Mouse (Mus musculus) embryonic facial prominence, embryonic 11.5 days (tissue): ENCODE data around the gene Phb2. TPM values are rescaled to one million over a fixed set of nuclear protein-coding genes. Genes with fewer than 3 reads are reported as not detected.
"Not testable (repeated sequence)": the region's sequence is repeated elsewhere in the genome, so short reads cannot be mapped to it uniquely, and the experiment has no call there.

Source experiments
- ATAC-seq: fragments of 200-750 bp; cut with Nextera tagmentation; replicated peaks from 2 replicates; pipeline ENCODE4 v1.8.0; 2017; ENCODE audit warnings: low read depth; ENCODE audit not compliant: insufficient number of reproducible peaks, low FRiP score, low TSS enrichment
- DNase-seq: peaks from one replicate; pipeline ENCODE4 v3.0.0-alpha.2; 2015; ENCODE audit warnings: low spot score
- H3K27ac ChIP-seq: fragments of 300-500 bp; sonication (generic); replicated peaks from 2 replicates; pipeline ENCODE4 v1.5.1; 2014; ENCODE audit warnings: mild to moderate bottlenecking, low read depth, low read length, control low read depth
- H3K27me3 ChIP-seq: fragments of 300-500 bp; sonication (generic); 2 replicates; pipeline ENCODE4 v1.6.1; 2014; ENCODE audit warnings: mild to moderate bottlenecking, low read length, moderate library complexity, mixed read lengths; ENCODE audit not compliant: control insufficient read depth, insufficient read depth
- H3K36me3 ChIP-seq: fragments of 300-500 bp; sonication (generic); replicated peaks from 2 replicates; pipeline ENCODE4 v1.6.1; 2014; ENCODE audit warnings: low read depth, mild to moderate bottlenecking, low read length, moderate library complexity, mixed read lengths; ENCODE audit not compliant: control insufficient read depth, insufficient read depth
- H3K4me1 ChIP-seq: fragments of 300-500 bp; sonication (generic); 2 replicates; pipeline ENCODE4 v1.6.1; 2014; ENCODE audit warnings: low read length, mixed read lengths; ENCODE audit not compliant: control insufficient read depth, insufficient read depth
- H3K4me2 ChIP-seq: fragments of 300-500 bp; sonication (generic); 2 replicates; pipeline ENCODE4 v1.6.1; 2014; ENCODE audit warnings: low read depth, mild to moderate bottlenecking, control low read depth, low read length, moderate library complexity
- H3K4me3 ChIP-seq: fragments of 300-500 bp; sonication (generic); 2 replicates; pipeline ENCODE4 v1.5.1; 2014; ENCODE audit warnings: low read depth, low read length, control low read depth
- H3K9ac ChIP-seq: fragments of 300-500 bp; sonication (generic); replicated peaks from 2 replicates; pipeline ENCODE4 v1.6.1; 2014; ENCODE audit warnings: mild to moderate bottlenecking, control low read depth, low read length
- H3K9me3 ChIP-seq: fragments of 300-500 bp; sonication (generic); replicated peaks from 2 replicates; pipeline ENCODE4 v1.6.1; 2016; ENCODE audit warnings: mild to moderate bottlenecking, low read length, inconsistent platforms, mixed read lengths; ENCODE audit not compliant: control insufficient read depth
- WGBS: fragments of 180-500 bp; shearing (Covaris S2); extraction: QIAGEN DNeasy Blood & Tissue Kit; methylation state at CpG from one replicate; pipeline ENCODE4 v1.1.7; 2014; 5-methylcytosine and 5-hydroxymethylcytosine counted together
- polyA plus RNA-seq: library from polyadenylated mRNA; unstranded; fragments of >200 nt; fragmentation: Nextera tagmentation; extraction: Ambion mirVana; gene quantifications from 2 replicates; pipeline ENCODE4 v1.2.1, GENCODE M21; 2014

Phb2 gene
- polyA plus RNA-seq, 1 experiment from 2014 or later = 375 TPM

- ATAC-seq (no peak), DNase-seq (no peak)
- 93% methylated on average over 12 of the region's 12 CpGs for WGBS
- Histone ChIP-seq H3K4me2 (no peak overlapping the region), H3K4me1 (no peaks in the 10 kb centered on the region), H3K9ac (no peak overlapping the region), H3K27me3 (no peaks in the 10 kb centered on the region), H3K4me3 (no peak overlapping the region), H3K36me3 (no peaks in the 10 kb centered on the region), H3K9me3 (no peaks in the 10 kb centered on the region), H3K27ac (no peak overlapping the region)
Observed at GRCm38 (mm10) chr6:124685606-124686386, 26.3 kb upstream of the Phb2 start.

DNA sequence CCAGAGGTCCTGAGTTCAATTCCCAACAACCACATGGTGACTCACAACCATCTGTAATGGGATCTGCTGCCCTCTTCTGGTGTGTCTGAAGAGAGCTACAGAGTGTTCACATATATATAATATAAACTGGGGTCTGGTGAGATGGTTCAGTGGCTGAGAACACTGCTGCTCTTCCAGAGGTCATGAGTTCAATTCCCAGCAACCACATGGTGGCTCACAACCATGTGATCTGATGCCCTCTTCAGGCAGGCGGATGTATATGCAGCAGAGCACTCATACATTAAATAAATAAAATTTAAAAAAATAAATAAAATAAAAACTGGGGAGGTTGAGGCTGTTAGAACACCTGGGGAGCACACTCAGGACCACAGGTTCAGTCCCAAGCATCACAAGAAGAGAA lies 25.5 kb upstream of the Phb2 start:
- H3K4me3 ChIP-seq, H3K36me3 ChIP-seq, DNase-seq, H3K4me2 ChIP-seq, H3K4me1 ChIP-seq, H3K27ac ChIP-seq, ATAC-seq, H3K9me3 ChIP-seq, H3K9ac ChIP-seq, H3K27me3 ChIP-seq: not testable (repeated sequence)
- 83% methylated on average over 1 of the region's 1 CpGs for WGBS

DNA sequence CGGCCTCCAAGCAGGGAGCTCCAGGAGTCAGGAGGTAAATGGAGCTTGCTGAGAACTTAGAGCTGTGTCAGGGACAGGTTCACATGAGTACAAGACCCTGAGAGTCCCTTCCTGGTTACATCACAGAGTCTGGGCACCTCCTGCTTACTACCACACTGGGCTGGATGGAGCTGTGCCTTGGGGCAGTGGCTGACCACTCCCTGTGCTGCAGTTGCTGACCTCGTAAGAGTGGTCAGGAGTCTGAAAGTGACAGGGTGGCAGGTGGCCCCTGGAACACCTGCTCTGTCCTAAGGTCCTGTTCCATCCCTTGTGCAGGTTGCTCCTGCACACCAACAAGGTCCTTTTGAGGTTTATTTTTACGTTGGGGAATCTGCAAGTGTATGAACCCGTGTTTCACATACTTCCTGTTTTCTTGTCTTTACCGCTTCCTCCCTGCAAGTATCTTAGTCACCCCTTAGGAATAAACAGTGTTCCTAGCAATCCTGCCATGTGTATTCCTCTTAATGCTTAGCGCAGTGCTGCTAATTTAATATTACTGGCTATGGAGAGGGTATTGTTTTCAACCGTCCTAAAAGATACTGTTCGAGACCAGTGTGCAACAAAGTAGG lies 23.9 kb upstream of the Phb2 start:
- Histone ChIP-seq H3K36me3 (no peaks in the 10 kb centered on the region), H3K9me3 (no peaks in the 10 kb centered on the region), H3K4me2 (no peak overlapping the region), H3K27me3 (no peaks in the 10 kb centered on the region), H3K4me3 (no peak overlapping the region), H3K4me1 (no peaks in the 10 kb centered on the region), H3K27ac (no peak overlapping the region), H3K9ac (no peak overlapping the region)
- 78% methylated on average over 8 of the region's 8 CpGs for WGBS
- ATAC-seq = no peak
- no peak for DNase-seq

GRCm38 (mm10) chr6:124689011-124689410 lies 23.1 kb upstream of the Phb2 start:
- no peaks in the 10 kb centered on the region for H3K27me3 ChIP-seq
- no peak for DNase-seq
- H3K4me2 ChIP-seq = no peak overlapping the region
- H3K9ac ChIP-seq = no peak overlapping the region
- no peak overlapping the region for H3K4me3 ChIP-seq
- no peaks in the 10 kb centered on the region for H3K4me1 ChIP-seq
- H3K9me3 ChIP-seq = no peaks in the 10 kb centered on the region
- WGBS = 96% methylated on average over 3 of the region's 3 CpGs
- no peak overlapping the region for H3K27ac ChIP-seq
- no peak for ATAC-seq
- no peaks in the 10 kb centered on the region for H3K36me3 ChIP-seq

DNA sequence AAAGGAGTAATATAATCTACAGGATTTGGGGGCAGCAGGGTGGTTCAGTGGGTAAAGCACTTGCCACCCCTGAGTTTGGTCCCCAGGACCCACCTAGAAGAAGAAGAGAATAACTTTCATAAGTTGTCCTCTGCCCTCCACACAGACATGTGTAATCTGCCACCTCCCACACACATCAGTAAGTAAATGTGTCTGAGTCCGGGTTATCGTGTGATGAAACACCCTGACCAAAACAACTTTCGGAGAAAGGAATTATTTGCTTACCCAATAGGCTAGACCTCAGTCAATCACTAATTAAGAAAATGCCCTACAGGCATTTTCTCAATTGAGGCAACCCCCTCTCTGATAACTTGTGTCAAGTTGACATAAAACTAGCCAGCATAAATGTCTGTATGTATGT lies 21.6 kb upstream of the Phb2 start:
- DNase-seq (no peak), ATAC-seq (no peak)
- no peaks in the 10 kb centered on the region for H3K36me3 ChIP-seq
- no peak overlapping the region for H3K4me3 ChIP-seq
- H3K9ac ChIP-seq = no peak overlapping the region
- no peak overlapping the region for H3K27ac ChIP-seq
- no peak overlapping the region for H3K4me2 ChIP-seq
- 90% methylated on average over 3 of the region's 3 CpGs for WGBS
- H3K4me1 ChIP-seq = no peaks in the 10 kb centered on the region
- no peaks in the 10 kb centered on the region for H3K9me3 ChIP-seq
- no peaks in the 10 kb centered on the region for H3K27me3 ChIP-seq

- Histone ChIP-seq H3K4me1 (no peaks in the 10 kb centered on the region), H3K4me3 (no peak overlapping the region), H3K4me2 (no peak overlapping the region), H3K9ac (no peak overlapping the region), H3K9me3 (no peaks in the 10 kb centered on the region), H3K27ac (no peak overlapping the region), H3K27me3 (no peaks in the 10 kb centered on the region), H3K36me3 (no peaks in the 10 kb centered on the region)
- WGBS = 59% methylated on average over 15 of the region's 15 CpGs
- ATAC-seq = no peak
- peak; percentile 23 for DNase-seq
Observed at GRCm38 (mm10) chr6:124693243-124693981, 18.7 kb upstream of the Phb2 start.

DNA sequence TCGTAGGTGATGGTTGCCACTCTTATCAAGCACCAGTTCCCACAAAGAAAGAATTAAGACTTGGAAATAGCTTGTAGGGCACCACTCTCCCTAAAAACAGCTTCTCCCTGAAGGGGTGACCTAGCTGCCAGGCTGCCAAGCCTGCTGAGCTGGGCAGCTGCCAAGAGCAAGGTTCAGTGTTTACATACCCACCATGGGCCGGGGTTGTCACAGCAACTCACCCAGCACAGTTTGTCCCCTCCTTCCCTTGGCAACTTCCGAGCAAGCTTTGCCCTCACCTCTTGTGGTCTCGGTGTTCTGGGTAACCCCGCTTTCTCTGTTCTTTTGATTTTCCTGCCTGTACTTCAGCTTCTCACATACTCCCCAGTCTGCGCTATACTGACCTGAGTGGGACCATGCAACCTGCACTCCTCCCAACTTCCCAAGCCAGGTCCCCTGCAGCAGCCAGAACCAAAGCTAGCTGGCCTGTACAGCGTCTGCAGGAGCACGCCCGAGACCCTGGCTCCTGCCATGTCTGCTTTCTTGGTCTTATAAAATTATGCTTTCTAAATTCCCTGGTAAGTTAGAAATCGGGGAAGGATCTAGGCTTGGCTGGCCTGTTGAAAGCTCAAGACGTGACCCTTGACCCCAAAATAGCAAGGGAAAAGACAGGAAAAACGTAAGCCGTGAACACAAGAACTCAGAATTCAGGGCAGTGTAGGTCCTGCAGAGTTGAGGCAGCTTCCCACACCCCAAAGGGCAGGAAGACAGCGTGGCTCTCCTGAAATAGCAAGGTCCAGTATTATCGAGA lies 17.8 kb upstream of the Phb2 start:
- WGBS = 71% methylated on average over 15 of the region's 15 CpGs
- Histone ChIP-seq H3K9ac (no peak overlapping the region), H3K4me1 (no peaks in the 10 kb centered on the region), H3K27ac (no peak overlapping the region), H3K27me3 (no peaks in the 10 kb centered on the region), H3K9me3 (no peaks in the 10 kb centered on the region), H3K4me3 (no peak overlapping the region), H3K36me3 (no peaks in the 10 kb centered on the region; the same call in 1 of the 2 replicates), H3K4me2 (no peak overlapping the region)
- DNase-seq (no peak), ATAC-seq (no peak)
